Mouse (Mus musculus): ENCODE results near the gene Cyp4f16. TPM values are rescaled to one million over a fixed set of nuclear protein-coding genes. Genes with fewer than 3 reads are reported as not detected.
A peak's percentile ranks its signal among the peaks of the same experiment; 100 is the strongest.
"Not testable (repeated sequence)": the region's sequence is repeated elsewhere in the genome, so short reads cannot be mapped to it uniquely, and the experiment has no call there.

Gene Cyp4f16
- polyA plus RNA-seq, 1 experiment = 10.1 TPM

DNA sequence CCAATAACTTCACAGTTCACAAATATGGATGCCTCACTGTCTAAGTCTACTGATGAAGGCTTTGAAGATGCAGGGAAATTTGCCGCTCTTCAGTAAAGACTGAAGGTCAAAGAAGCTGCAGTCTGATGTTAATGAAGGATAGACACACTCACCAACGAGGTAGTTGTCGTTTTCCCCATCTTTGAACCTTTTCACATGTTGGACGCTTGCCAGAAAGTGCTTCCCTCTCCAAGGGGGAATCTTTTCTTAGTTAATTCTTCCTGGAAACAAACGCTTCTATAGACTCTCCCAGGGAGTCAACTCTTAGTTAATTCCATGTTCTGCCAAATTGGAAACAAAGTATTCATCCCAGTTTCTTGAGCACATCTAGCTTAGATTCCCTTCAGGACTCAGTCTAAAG is 20.2 kb upstream of the Cyp4f16 start:
- WGBS = 83% methylated on average over 5 of the region's 5 CpGs

DNA sequence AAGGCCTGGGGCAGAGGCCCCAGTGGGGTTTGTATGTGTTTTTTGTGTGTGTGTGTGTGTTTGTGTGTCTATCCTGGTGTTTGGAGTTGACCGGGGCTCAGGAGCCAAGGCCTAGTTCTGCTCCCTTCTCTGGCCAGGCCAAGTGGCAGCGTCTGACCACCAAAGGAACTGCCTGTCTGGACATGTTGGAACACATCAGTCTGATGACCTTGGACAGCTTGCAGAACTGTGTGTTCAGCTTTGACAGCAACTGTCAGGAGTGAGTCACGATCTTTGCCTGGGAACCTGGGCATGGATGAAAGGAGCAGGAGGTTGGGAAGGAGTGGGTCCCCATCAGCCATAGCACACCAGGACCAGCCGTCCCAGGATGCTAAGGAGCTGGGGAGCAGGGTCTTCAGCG is 14.4 kb upstream of the Cyp4f16 start:
- Histone ChIP-seq H3K4me3 (replicated peaks; ENCODE audit: control insufficient read depth, low read depth, low read length) (no peak overlapping the region), H3K27ac (ENCODE audit: control insufficient read depth, insufficient read depth, low read depth, low read length, poor library complexity) (no peak overlapping the region), H3K4me1 (ENCODE audit: control insufficient read depth, insufficient read depth, low read length) (peaks cover 1% of the 10 kb centered on the region; the same call in 1 of the 2 replicates)
- no peak for TF ChIP-seq POLR2A (IDR thresholded peaks at IDR 0.05; ENCODE audit: borderline replicate concordance, control insufficient read depth, low read depth, low read length)
- no peak for TF ChIP-seq CTCF (IDR thresholded peaks at IDR 0.05; ENCODE audit: control insufficient read depth, insufficient read depth, low read length)
- WGBS = 85% methylated on average over 5 of the region's 5 CpGs

More for the DNA sequence above, 20.2 kb upstream of the Cyp4f16 start:
- Histone ChIP-seq H3K4me1 (ENCODE audit: control insufficient read depth, insufficient read depth, low read length) (no peaks in the 10 kb centered on the region), H3K27ac (ENCODE audit: control insufficient read depth, insufficient read depth, low read depth, low read length, poor library complexity) (no peak overlapping the region), H3K4me3 (replicated peaks; ENCODE audit: control insufficient read depth, low read depth, low read length) (no peak overlapping the region)
- no peak for TF ChIP-seq CTCF (IDR thresholded peaks at IDR 0.05; ENCODE audit: control insufficient read depth, insufficient read depth, low read length)
- no peak for TF ChIP-seq POLR2A (IDR thresholded peaks at IDR 0.05; ENCODE audit: borderline replicate concordance, control insufficient read depth, low read depth, low read length)

DNA sequence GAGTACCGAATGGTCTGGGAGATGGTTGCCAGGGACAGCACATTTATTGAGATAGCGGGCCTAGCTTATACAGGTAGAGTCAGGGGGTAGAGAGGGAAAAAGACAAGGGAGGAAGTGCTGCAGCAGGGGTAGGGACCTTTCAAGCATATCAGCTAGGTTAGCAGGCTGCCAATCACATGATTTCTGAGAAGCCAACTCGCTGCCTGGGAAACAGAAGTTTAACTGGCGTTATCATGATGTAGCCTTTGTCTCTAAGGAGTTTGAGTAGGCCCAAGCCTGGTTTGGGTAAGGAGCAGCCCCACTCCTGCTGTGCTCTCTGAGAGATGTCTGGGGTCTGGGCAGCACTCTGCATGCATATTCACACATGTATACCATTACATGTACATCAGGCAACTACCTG is 14.0 kb upstream of the Cyp4f16 start:
- 48% methylated on average over 4 of the region's 4 CpGs for WGBS
- Histone ChIP-seq H3K4me3 (replicated peaks; ENCODE audit: control insufficient read depth, low read depth, low read length) (peak overlapping the region; percentile 12), H3K27ac (ENCODE audit: control insufficient read depth, insufficient read depth, low read depth, low read length, poor library complexity) (no peak overlapping the region; the same call in 1 of the 2 replicates), H3K4me1 (ENCODE audit: control insufficient read depth, insufficient read depth, low read length) (peaks cover 1% of the 10 kb centered on the region; the same call in 1 of the 2 replicates)
- TF ChIP-seq POLR2A (IDR thresholded peaks at IDR 0.05; ENCODE audit: borderline replicate concordance, control insufficient read depth, low read depth, low read length) (no peak), CTCF (IDR thresholded peaks at IDR 0.05; ENCODE audit: control insufficient read depth, insufficient read depth, low read length) (no peak)

DNA sequence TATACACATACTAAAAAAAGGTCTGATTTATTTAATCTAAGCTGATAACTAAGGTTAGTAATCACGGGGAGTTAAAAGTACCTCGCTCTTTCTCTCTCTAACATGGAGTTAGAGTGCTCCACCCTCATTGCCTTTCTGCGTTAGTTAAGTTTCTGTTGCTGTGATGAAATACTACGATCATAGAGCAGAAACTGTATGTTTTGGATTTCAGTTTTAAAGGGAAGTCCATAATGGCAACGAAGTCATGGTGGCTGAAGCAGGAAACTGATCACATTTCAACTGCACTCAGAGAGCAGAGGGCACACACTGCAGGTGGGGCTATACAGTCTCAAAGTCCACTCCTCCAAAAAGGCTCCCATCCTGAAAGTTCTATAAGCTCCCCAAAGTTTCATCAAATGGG is 13.5 kb upstream of the Cyp4f16 start:
- Histone ChIP-seq H3K4me1 (ENCODE audit: control insufficient read depth, insufficient read depth, low read length) (peaks cover 1% of the 10 kb centered on the region; the same call in 1 of the 2 replicates), H3K4me3 (replicated peaks; ENCODE audit: control insufficient read depth, low read depth, low read length) (peak overlapping the region; percentile 15), H3K27ac (ENCODE audit: control insufficient read depth, insufficient read depth, low read depth, low read length, poor library complexity) (peak overlapping the region; percentile 19; the same call in 1 of the 2 replicates)
- WGBS = 27% methylated on average over 5 of the region's 5 CpGs
- no peak for TF ChIP-seq POLR2A (IDR thresholded peaks at IDR 0.05; ENCODE audit: borderline replicate concordance, control insufficient read depth, low read depth, low read length)
- no peak for TF ChIP-seq CTCF (IDR thresholded peaks at IDR 0.05; ENCODE audit: control insufficient read depth, insufficient read depth, low read length)

DNA sequence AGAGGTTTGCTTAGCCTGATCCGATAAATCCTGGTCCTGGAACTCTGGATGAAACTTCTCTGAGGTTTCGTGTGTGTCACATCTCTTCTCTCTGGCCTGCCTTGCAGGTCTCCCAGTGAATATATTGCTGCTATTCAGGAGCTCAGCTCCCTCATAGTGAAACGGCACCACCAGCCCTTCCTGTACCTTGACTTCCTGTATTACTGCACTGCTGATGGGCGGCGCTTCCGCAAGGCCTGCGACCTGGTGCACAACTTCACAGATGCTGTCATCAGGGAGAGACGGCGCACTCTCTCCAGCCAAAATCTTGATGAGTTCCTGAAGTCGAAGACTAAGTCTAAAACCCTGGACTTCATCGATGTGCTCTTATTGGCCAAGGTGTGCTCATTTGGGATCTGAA is 12.5 kb upstream of the Cyp4f16 start:
- H3K4me3 ChIP-seq (replicated peaks; ENCODE audit: control insufficient read depth, low read depth, low read length) = peak overlapping the region; percentile 72
- WGBS = 22% methylated on average over 11 of the region's 11 CpGs
- peak overlapping the region; percentile 29 for H3K27ac ChIP-seq (ENCODE audit: control insufficient read depth, insufficient read depth, low read depth, low read length, poor library complexity)

DNA sequence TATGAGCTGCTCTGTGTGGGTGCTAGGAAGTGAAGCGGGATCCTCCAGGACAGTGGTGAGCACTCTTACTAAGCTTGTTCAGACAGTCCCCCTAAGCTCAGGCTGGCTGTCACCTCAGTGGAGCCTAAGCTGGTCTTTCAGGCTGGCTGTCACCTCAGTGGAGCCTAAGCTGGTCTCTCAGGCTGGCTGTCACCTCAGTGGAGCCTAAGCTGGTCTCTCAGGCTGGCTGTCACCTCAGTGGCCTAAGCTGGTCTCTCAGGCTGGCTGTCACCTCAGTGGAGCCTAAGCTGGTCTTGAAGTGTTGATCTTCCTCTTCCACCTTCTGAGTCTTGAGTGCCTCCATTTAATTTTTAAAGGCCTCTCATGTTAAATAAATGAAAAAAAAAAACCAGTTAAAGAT is 10.0 kb upstream of the Cyp4f16 start:
- not testable (repeated sequence) for H3K27ac ChIP-seq (ENCODE audit: control insufficient read depth, insufficient read depth, low read depth, low read length, poor library complexity); H3K4me3 ChIP-seq (replicated peaks; ENCODE audit: control insufficient read depth, low read depth, low read length); H3K4me1 ChIP-seq (ENCODE audit: control insufficient read depth, insufficient read depth, low read length)
- WGBS = 89% methylated on average over 1 of the region's 1 CpGs

More for the DNA sequence above, 12.5 kb upstream of the Cyp4f16 start:
- H3K4me1 ChIP-seq (ENCODE audit: control insufficient read depth, insufficient read depth, low read length) = peaks cover 1% of the 10 kb centered on the region; the same call in 1 of the 2 replicates
- TF ChIP-seq POLR2A (IDR thresholded peaks at IDR 0.05; ENCODE audit: borderline replicate concordance, control insufficient read depth, low read depth, low read length) (no peak), CTCF (IDR thresholded peaks at IDR 0.05; ENCODE audit: control insufficient read depth, insufficient read depth, low read length) (no peak)

DNA sequence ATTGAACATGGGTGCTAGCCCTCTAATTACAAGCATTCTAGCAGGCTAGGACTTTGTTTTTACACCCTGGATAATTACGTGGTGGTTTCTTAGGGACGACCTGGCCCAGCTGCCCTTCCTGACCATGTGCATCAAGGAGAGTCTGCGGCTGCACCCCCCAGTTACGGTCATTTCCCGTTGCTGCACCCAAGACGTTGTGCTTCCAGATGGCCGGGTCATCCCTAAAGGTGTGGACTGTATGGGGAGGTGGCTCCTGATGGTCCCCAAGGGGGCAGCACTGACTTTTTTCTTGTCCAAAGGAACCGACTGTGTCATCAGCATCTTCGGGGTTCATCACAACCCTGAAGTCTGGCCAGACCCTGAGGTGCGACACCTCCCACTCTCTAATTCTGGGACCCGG is 8.6 kb upstream of the Cyp4f16 start:
- TF ChIP-seq CTCF (IDR thresholded peaks at IDR 0.05; ENCODE audit: control insufficient read depth, insufficient read depth, low read length) (no peak), POLR2A (IDR thresholded peaks at IDR 0.05; ENCODE audit: borderline replicate concordance, control insufficient read depth, low read depth, low read length) (no peak)
- WGBS = 81% methylated on average over 11 of the region's 11 CpGs
- H3K4me1 ChIP-seq (ENCODE audit: control insufficient read depth, insufficient read depth, low read length) = peaks cover 1% of the 10 kb centered on the region; the same call in 1 of the 2 replicates
- no peak overlapping the region for H3K4me3 ChIP-seq (replicated peaks; ENCODE audit: control insufficient read depth, low read depth, low read length)
- no peak overlapping the region for H3K27ac ChIP-seq (ENCODE audit: control insufficient read depth, insufficient read depth, low read depth, low read length, poor library complexity)

DNA sequence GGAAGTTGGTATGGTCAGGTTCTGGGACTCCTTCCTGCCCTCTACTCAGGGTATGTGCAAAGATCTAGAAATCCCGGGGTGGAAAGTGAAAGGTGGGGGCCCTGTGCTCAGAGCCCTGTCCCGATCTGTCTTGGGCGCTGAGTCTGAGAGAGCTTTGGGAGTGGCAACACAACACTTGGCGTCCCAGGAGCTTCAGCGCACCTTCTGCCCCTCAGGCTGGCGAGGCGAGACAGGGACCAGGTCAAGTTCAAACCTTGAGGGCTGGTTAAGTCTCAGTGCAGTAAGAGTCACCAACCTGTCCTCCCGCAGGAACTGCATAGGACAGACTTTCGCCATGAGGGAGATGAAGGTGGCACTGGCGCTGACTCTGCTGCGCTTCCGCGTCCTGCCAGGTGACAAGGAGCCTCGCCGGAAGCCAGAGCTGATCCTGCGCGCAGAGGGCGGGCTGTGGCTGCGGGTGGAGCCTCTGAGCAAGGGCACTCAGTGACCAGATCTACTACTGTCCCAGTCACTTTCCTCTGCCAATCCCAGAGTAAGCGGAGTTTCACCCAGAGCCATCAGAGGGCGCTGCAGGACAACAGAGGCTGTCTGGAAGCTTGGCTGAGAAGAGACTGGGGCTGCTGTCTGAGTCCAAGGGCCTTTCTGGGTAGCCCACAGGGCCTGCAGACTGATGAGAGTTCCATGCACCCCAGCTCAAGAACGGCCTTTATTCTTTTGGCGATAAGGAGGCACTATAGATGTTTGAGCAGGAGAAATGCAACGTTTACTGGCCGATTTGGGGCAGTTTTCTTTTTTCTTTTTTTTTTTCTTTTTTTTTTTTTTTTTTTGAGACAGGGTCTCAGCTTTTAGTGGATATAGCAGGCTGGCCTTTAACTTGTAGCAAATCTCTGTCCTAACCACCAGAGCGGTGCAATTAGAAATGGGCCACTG is 7.7 kb upstream of the Cyp4f16 start:
- WGBS = 20% methylated on average over 26 of the region's 26 CpGs
- TF ChIP-seq CTCF (IDR thresholded peaks at IDR 0.05; ENCODE audit: control insufficient read depth, insufficient read depth, low read length) = peak; percentile 94
- TF ChIP-seq POLR2A (IDR thresholded peaks at IDR 0.05; ENCODE audit: borderline replicate concordance, control insufficient read depth, low read depth, low read length) = peak; percentile 39; the same call in 1 of the 2 replicates
- Histone ChIP-seq H3K4me1 (ENCODE audit: control insufficient read depth, insufficient read depth, low read length) (peaks cover 2% of the 10 kb centered on the region; the same call in 1 of the 2 replicates), H3K4me3 (replicated peaks; ENCODE audit: control insufficient read depth, low read depth, low read length) (peak overlapping the region; percentile 71), H3K27ac (ENCODE audit: control insufficient read depth, insufficient read depth, low read depth, low read length, poor library complexity) (peak overlapping the region; percentile 47; the same call in 1 of the 2 replicates)

DNA sequence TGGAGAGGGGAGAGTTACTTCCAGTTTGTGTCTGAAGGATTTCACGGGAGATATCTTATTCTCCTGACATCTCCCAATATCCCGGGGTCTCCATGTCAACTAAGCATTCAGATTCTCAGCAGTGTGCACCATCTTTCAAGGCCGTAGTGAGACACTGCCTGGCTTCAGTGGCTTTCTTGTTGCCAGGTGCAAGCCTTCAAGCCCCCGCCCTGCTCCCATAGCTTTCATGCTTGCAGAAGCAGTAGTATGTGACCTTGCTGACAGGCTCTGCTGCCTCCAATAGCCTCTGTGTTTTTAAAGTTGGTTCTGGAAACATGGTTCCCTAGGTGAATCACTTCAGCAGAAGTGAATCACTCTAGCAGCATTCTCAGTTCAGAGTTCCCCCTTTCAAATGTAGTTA is 4.0 kb upstream of the Cyp4f16 start:
- H3K27ac ChIP-seq (ENCODE audit: control insufficient read depth, insufficient read depth, low read depth, low read length, poor library complexity) = not testable (repeated sequence)

More for the DNA sequence above, 4.0 kb upstream of the Cyp4f16 start:
- H3K4me1 ChIP-seq (ENCODE audit: control insufficient read depth, insufficient read depth, low read length); H3K4me3 ChIP-seq (replicated peaks; ENCODE audit: control insufficient read depth, low read depth, low read length): not testable (repeated sequence)
- WGBS = 72% methylated on average over 4 of the region's 4 CpGs
